Mouse (Mus musculus): ENCODE measurements around the gene Ssbp3.

DNA sequence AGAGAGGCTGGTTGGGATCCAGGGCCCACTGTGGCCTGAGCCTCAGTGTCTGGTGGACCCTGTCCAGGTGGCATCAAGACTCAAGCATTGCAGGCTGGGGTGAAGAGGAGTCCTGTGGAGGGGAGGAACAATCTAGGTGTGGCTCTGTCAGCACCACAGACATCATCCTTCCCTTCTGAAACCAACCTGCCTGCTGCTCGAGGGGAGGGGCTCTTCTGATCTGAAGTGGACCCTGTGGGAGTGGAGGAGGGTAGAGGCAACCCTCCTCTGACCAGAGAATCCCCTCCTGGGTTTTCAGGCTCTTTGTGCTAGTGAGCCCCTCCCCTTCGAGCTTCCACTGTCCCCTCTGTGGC, 25.1 kb downstream of the Ssbp3 start:
- TF ChIP-seq HCFC1 (IDR thresholded peaks at IDR 0.05; ENCODE audit: borderline replicate concordance, insufficient read depth, low read length) (no peak), ZC3H11A (IDR thresholded peaks at IDR 0.05; ENCODE audit: borderline replicate concordance, low read depth, low read length) (no peak), MAFK (IDR thresholded peaks at IDR 0.05; ENCODE audit: insufficient read depth, low read depth, low read length) (no peak), ZNF384 (IDR thresholded peaks at IDR 0.05; ENCODE audit: low read depth, low read length) (no peak)

Measured in ES-E14 (cell line).